Comparison of ENCODE assay signal across 20 mouse cellular contexts in genomic region chr9:29400151-29400550, GRCm38 (mm10).
DNase-seq lines count a peak whose midpoint lies in the region; ATAC-seq lines count a peak whose summit lies in the region.
"Had no signal": no experiment of that assay in that cellular context is flagged by ENCODE, and none has a peak within 500 bp of the region (broad histone marks: within the 10 kb centered on the region; RNA-seq: fewer than 3 reads in every experiment).

No protein-coding gene starts in this region.

- no peaks in the 10 kb centered on the region for H3K36me3 ChIP-seq in kidney, embryonic 16.5 days (ENCODE audit: insufficient read depth, low read length)
- no peaks in the 10 kb centered on the region for H3K36me3 ChIP-seq in lung, embryonic 15.5 days
- H3K36me3 ChIP-seq in limb, embryonic 15.5 days: no peaks in the 10 kb centered on the region
- no peaks in the 10 kb centered on the region for H3K36me3 ChIP-seq in midbrain, embryonic 13.5 days
- H3K36me3 ChIP-seq: embryonic facial prominence, embryonic 10.5 days; G1E; heart, embryonic 13.5 days had no signal

- 21% methylated on average over 8 of the region's 8 CpGs for WGBS in kidney, embryonic 16.5 days
- WGBS in lung, embryonic 15.5 days: 27% methylated on average over 8 of the region's 8 CpGs
- 27% methylated on average over 8 of the region's 8 CpGs for WGBS in limb, embryonic 15.5 days
- WGBS in midbrain, embryonic 13.5 days: 86% methylated on average over 8 of the region's 8 CpGs

- H3K9ac ChIP-seq in kidney, embryonic 16.5 days (replicated peaks; ENCODE audit: low read length): no peak overlapping the region
- H3K9ac ChIP-seq in lung, embryonic 15.5 days: no peak overlapping the region
- H3K9ac ChIP-seq in limb, embryonic 15.5 days: no peak overlapping the region
- H3K9ac ChIP-seq in midbrain, embryonic 13.5 days (replicated peaks): no peak overlapping the region
- H3K9ac ChIP-seq: forebrain, embryonic 13.5 days; forebrain, postnatal 0 days; heart, embryonic 13.5 days had no signal

- H3K4me1 ChIP-seq in kidney, embryonic 16.5 days (ENCODE audit: insufficient read depth, low read length): peaks cover 11% of the 10 kb centered on the region; the same call in 1 of the 2 replicates
- peaks cover 15% of the 10 kb centered on the region; the same call in 1 of the 2 replicates for H3K4me1 ChIP-seq in lung, embryonic 15.5 days
- H3K4me1 ChIP-seq in limb, embryonic 15.5 days: peaks cover 4% of the 10 kb centered on the region
- H3K4me1 ChIP-seq in midbrain, embryonic 13.5 days (replicated peaks): no peaks in the 10 kb centered on the region
- H3K4me1 ChIP-seq: embryonic facial prominence, embryonic 10.5 days; forebrain, embryonic 13.5 days had no signal

- no peaks in the 10 kb centered on the region for H3K27me3 ChIP-seq in kidney, embryonic 16.5 days (ENCODE audit: insufficient read depth, low read length)
- H3K27me3 ChIP-seq in lung, embryonic 15.5 days: no peaks in the 10 kb centered on the region
- H3K27me3 ChIP-seq in limb, embryonic 15.5 days: peaks cover 59% of the 10 kb centered on the region
- H3K27me3 ChIP-seq in midbrain, embryonic 13.5 days: no peaks in the 10 kb centered on the region
- H3K27me3 ChIP-seq: forebrain, embryonic 13.5 days; heart, embryonic 13.5 days had no signal

- H3K9me3 ChIP-seq in kidney, embryonic 16.5 days (ENCODE audit: low read length): no peaks in the 10 kb centered on the region
- H3K9me3 ChIP-seq in lung, embryonic 15.5 days: no peaks in the 10 kb centered on the region
- H3K9me3 ChIP-seq in limb, embryonic 15.5 days: no peaks in the 10 kb centered on the region
- no peaks in the 10 kb centered on the region for H3K9me3 ChIP-seq in midbrain, embryonic 13.5 days
- H3K9me3 ChIP-seq: embryonic facial prominence, embryonic 10.5 days; forebrain, embryonic 13.5 days; heart, embryonic 13.5 days had no signal

- peak; percentile 55 for DNase-seq in heart, adult 11 months
- no peak for DNase-seq in heart, adult 18-20 months
- DNase-seq in kidney, adult 18-20 months: no peak
- no peak for DNase-seq in lung, postnatal 4 days
- DNase-seq: adrenal gland, adult 8-10 months; adrenal gland, postnatal 36 days; B cell, adult 2 months; cerebellum, adult 2 months; forebrain, postnatal 0 days; gastrocnemius, postnatal 36 days; heart, postnatal 36 days had no signal

- no peak overlapping the region for H3K4me2 ChIP-seq in kidney, embryonic 16.5 days (replicated peaks; ENCODE audit: low read depth, low read length)
- no peak overlapping the region for H3K4me2 ChIP-seq in lung, embryonic 15.5 days
- H3K4me2 ChIP-seq in limb, embryonic 15.5 days: no peak overlapping the region
- H3K4me2 ChIP-seq in midbrain, embryonic 13.5 days (replicated peaks): no peak overlapping the region
- H3K4me2 ChIP-seq: forebrain, embryonic 13.5 days; heart, embryonic 13.5 days had no signal

- H3K27ac ChIP-seq in kidney, embryonic 16.5 days (ENCODE audit: low read length): no peak overlapping the region
- H3K27ac ChIP-seq in lung, embryonic 15.5 days: peak overlapping the region; percentile 63
- no peak overlapping the region for H3K27ac ChIP-seq in limb, embryonic 15.5 days
- no peak overlapping the region for H3K27ac ChIP-seq in midbrain, embryonic 13.5 days
- H3K27ac ChIP-seq: embryonic facial prominence, embryonic 10.5 days; forebrain, embryonic 13.5 days; heart, embryonic 13.5 days had no signal

- ATAC-seq in kidney, embryonic 16.5 days (ENCODE audit: low FRiP score, low TSS enrichment): peak; percentile 57; the same call in 1 of the 2 replicates
- ATAC-seq in lung, embryonic 15.5 days (ENCODE audit: borderline replicate concordance, extremely low read depth, low FRiP score, low TSS enrichment): no peak
- ATAC-seq in limb, embryonic 15.5 days (ENCODE audit: insufficient number of reproducible peaks, low FRiP score, low TSS enrichment, low read depth): 0 out of 2 replicates have a peak, but pooled peaks have one; percentile 69
- ATAC-seq in midbrain, embryonic 13.5 days: no peak
- ATAC-seq: CD4-positive, CD25-positive, alpha-beta regulatory T cell, adult 4 months; forebrain, embryonic 13.5 days; forebrain, postnatal 0 days had no signal

- no peak overlapping the region for H3K4me3 ChIP-seq in kidney, embryonic 16.5 days (ENCODE audit: low read length)
- H3K4me3 ChIP-seq in lung, embryonic 15.5 days: no peak overlapping the region
- H3K4me3 ChIP-seq in limb, embryonic 15.5 days: no peak overlapping the region
- H3K4me3 ChIP-seq in midbrain, embryonic 13.5 days (replicated peaks): no peak overlapping the region
- H3K4me3 ChIP-seq: embryonic facial prominence, embryonic 10.5 days; forebrain, embryonic 13.5 days; heart, embryonic 13.5 days had no signal

Comparison
In these comparisons a context has a peak if more than half of its experiments do, and no peak if none do; other contexts are left out.
1. ATAC-seq: peak in kidney, embryonic 16.5 days (single experiment) and limb, embryonic 15.5 days (single experiment); none in lung, embryonic 15.5 days (single experiment) and midbrain, embryonic 13.5 days (single experiment).